Mouse (Mus musculus): ENCODE data around the gene Gnb4.
A peak's percentile ranks its signal among the peaks of the same experiment; 100 is the strongest.

The Gnb4 gene

DNA sequence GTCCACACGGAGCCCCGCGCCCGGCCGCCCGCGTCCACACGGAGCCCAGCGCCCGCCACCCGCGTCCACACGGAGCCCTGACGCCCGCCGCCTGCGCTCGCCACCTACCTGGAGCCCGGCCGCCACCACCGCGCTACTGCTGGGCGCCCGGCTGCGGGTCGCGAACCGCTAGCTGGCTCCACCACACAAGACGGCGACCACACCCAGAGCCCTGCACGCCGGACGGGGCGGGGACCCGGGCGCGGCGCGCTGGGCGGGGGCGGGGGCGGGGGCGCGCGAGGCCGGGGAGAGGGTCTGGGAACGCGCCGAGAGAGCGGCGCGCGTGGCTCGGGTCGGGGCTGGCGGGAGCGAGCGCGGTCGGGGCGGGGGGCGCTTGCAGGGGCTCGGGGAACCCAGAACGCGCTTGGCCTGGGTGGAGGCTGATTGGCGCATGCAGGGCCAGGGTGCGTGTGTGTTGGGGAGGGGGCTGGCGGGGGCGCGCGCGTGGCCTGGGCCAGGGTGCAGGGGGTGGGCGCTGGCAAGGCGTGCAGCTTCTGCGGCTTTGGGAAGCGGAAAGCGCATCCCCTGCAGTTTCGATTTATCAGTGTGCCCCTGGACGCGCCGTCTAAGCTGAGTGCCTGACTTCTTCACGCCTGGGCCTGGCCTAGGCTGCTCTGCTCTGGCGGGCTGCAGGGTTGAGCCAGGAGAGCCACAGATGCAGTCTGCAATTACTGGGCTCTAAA is at the start of gene Gnb4:
Gene Gnb4 (minus strand): TSS at position 255 of the 722 bp plus-strand sequence.
- DNase-seq (ENCODE audit: low spot score), result peak; percentile 23

DNA sequence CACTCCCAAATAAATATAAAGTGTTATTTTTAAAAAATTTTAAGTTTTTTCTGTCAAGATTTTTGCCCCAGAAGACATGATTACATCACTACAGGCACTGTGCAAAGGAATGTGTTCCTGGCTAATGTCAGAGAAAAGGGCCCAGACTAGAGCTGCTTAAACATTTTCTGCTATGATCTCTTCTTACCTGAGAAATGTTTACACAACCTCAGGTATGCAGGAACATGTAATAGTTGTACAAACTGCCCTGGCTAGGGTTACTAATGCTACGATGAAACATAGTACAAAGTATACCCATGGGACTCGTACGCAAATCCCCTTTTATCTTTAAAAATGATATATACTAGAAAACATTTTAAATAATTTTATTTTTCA is 45.2 kb upstream of the Gnb4 start:
- DNase-seq (ENCODE audit: low spot score), result no peak

DNA sequence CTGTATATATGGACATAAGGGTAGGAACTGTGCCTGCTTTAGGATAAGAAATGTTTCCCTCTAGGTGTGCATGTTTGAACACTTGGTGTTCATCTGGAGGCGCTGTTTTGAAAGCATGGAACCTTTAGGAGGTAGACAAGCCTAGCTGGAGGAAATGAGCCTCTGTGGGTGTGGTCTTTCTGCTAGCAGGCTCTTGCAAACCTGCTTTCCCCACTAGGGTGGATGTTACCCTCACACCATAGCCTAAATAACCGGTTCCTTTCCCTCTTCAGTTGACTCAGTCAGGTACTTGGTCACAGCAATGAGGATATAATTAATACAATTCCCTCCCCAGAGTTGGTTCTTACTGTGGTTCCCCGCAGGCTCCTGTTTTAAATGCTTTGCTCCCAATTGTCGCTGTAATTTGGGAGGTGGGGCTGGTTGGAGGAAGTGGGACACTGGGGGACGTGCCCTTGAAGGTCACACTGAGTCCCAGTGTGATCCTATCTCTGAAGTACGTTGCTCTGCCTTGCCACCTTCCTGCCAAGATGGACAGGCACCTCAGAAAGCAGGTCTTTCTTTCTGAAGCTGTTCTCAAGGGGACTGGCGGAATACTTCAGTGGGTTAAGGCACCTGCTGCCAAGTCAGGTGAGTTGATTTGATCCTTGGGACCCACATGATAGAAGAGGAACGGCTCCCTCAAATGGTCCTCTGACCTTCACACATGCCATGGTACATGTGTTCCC is 44.6 kb upstream of the Gnb4 start:
- no peak for DNase-seq (ENCODE audit: low spot score)

DNA sequence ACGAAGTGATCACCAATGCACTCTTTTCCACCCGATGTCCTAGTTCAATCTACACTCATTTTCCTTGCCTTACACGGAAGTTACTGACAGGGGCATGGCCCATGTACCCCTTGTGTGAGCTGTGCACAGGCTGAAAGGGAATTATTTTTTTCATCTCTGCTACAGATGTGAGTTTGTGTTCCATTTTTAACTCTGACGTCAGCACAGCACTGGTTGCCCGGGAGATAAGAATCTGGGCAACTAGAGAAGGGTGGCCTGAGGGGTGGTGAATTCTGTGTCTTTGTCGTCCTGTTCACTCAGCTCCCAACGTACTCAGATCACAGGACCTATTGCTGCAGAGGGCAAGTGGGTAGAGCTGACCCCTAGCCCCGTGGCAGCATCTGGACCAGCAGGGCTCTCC is 43.9 kb upstream of the Gnb4 start:
- DNase-seq (ENCODE audit: low spot score), result no peak

DNA sequence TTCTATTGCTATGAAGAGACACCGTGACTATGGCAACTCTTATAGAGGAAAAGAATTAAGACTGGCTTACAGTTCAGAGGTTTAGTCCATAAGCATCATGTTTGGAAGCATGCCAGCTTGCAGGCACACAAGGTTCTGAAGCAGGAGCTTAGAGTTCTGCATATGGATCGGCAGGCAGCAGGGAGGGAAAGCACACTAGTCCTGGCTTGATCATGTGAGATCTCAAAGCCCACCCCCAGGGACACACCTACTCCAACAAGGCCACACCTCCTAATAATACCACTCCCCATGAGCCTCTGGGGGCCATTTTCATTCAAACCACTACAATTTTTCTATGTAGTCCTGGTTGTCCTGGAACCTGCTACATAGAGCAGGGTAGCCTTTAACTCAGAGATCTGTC is 43.1 kb upstream of the Gnb4 start:
- DNase-seq (ENCODE audit: low spot score), result no peak

DNA sequence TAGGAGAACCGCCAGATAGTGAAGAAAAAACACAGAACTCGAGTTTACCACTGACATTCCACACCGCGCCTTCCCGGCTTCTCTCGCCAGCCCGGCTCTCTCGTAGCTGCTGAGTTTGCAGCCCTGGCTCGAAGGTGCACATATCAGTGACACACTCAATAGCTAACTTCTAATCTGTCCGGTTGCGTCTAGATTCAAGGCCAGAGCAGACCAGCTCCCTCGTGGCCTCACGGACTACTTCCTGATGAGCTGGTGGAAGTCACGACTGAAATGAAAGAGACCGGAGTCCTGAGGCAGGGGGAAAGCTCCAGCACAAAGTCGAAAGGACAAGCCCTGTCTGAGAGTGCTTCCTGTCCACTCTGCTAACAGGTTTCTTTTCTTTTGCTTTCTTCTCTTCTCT is 42.4 kb upstream of the Gnb4 start:
- no peak for DNase-seq (ENCODE audit: low spot score)

GRCm38 (mm10) chr3:32658401-32658800 is 42.0 kb upstream of the Gnb4 start:
- DNase-seq (ENCODE audit: low spot score), result no peak

DNA sequence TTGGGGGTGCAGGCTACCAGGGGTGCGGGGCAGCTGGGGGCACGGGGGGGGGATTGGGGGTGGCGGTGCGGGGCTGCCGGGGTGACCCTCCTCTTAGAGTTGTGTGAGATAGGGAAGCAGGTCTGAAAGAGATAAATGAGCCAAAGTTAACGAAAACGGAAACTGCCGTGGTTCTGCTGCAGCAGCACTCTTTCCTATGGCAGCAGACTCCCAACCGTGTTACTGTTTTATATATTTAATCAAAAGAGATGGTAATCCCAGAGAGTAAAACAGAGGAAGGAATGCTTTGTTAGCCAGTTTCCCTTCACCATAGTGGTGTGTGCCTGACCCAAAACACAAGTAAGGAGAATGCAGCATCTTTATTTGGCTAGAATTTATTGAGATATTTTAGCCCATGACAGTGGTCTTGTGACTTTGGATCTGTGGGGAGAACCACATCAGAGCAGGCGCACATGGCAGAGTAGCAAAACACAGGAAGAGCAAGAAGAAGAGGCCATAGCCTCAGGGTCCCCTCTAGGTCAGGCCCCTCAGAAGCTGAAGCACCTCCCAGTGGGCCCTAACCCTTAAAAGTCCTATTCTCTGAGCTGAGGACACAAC is 40.1 kb upstream of the Gnb4 start:
- no peak for DNase-seq (ENCODE audit: low spot score)

DNA sequence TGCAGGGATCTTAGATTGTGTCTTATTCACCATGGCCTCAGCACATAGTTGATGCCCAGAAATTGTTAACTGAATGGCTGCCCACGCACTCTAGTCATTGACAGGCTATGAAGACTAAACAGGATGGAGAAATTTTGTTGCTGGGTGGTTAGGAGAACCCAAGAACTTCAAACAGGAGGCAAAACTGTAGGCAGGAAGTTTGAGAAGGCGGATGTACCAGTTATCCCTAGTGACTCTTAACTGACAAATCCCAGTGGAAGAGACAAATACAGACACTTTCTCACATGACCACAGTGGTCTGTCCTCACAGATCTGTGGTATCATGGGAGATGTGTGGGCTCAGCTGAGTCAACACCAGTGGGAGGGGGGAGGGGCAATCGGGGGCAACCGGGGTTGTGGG is 39.6 kb upstream of the Gnb4 start:
- DNase-seq (ENCODE audit: low spot score), result no peak

GRCm38 (mm10) chr3:32652739-32653138 is 36.4 kb upstream of the Gnb4 start:
- no peak for DNase-seq (ENCODE audit: low spot score)

- DNase-seq (ENCODE audit: low spot score), result no peak
These were observed 32.9 kb upstream of the Gnb4 start for GRCm38 (mm10) chr3:32649284-32649683.

GRCm38 (mm10) chr3:32646918-32647317 is 30.5 kb upstream of the Gnb4 start:
- DNase-seq (ENCODE audit: low spot score), result no peak

DNA sequence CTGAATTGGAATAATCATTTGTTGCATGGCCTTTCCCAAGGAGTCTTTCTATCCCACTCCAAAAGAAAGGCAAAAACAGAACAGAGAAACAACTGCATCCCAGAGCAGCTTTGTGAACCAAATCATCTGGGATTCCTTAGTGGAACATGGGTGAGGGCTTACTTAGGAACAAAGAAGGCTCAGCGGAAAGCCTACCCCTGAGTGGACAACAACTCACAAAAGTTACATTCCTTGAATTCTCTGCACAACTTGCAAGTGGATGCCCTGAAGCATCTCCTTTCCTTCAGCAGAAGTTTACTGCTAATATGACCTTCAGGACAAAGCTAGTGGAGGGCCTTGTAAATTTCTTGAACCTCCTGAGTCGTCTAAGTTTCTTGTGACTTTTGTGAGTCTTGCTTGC is 28.4 kb upstream of the Gnb4 start:
- no peak for DNase-seq (ENCODE audit: low spot score)

DNA sequence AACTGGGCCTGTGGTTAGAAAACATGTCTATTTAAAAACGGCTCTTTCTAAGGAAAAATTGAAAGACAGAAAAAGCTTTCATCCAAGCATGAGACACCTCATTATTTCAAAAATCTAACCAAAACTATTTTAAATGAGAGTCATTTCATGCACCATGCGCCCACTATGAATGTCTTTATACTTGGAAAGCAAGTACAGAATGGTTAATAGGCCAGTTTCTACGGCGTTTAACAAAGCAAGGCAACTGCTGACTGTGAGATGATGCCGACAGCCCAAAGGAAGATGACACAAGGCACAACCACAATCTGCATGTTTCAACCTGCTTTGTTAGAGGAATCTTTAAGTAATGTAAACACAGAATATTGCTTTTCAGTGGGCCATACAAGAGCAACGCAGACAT is 25.7 kb upstream of the Gnb4 start:
- no peak for DNase-seq (ENCODE audit: low spot score)

- DNase-seq (ENCODE audit: low spot score), result no peak
These were observed 21.9 kb upstream of the Gnb4 start for GRCm38 (mm10) chr3:32638240-32638639.

DNA sequence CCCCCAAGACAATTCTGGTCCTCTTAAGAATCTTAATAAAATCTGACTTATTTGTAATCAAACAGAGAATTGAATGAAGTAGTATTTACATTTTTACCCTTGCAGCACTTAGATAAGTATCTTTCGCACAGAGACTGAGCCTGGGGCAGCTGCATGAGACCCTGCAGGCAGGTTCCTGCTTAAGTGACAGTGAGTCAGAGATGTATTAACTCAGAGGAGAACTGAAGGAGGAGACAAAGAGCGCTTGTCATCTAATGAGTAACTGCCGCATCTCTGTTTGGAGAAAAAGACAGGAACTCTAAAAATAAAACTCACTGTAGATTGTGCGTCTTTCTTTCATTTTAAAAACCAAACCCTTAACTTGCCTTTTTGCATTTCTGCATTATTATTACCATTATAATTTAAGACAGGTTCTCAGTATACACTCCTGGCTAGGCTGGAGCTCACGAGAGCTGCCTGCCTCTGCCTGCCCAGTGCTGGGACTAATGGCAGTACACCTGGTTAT is 16.4 kb upstream of the Gnb4 start:
- no peak for DNase-seq (ENCODE audit: low spot score)

DNA sequence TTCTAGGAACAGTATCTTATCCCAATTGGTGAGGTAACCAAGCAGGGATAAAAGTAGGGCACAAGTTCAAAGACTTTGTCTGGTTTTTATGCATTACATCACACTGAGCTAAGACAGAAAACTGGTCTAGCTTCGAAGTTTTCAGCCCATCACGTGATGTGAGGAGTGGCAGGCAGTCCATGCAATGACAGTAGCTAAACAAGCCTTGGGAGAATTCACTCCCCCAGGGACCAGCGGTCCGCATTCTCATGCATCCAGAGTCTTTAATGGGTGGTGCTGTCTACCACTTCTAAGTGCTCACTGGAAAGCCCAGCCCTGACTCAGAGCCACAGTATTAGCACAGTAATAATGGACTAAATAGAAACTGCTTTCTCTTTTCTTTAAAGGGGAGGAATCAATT is 13.8 kb upstream of the Gnb4 start:
- DNase-seq (ENCODE audit: low spot score), result no peak

DNA sequence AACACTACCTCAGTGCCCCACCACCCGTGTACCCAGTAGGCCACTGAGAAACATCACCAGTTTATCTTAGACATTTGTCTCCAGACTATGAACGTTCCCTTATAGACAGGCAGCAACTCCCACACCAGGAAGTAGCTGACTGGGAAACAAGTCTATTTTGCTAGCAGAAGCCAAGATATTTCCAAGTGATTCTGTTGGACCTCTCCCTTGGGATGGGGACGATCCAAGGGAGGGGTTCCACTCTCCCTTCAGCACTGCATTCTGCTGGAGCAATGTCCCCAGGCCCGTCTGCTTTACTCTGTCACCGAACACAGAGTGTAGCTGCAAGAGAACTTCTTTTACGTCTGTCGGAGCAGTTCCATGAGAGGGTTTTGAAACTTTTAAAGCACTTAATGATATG is 11.8 kb upstream of the Gnb4 start:
- no peak for DNase-seq (ENCODE audit: low spot score)

- DNase-seq (ENCODE audit: low spot score), result no peak
These were observed 5.7 kb upstream of the Gnb4 start for GRCm38 (mm10) chr3:32622106-32622505.

DNA sequence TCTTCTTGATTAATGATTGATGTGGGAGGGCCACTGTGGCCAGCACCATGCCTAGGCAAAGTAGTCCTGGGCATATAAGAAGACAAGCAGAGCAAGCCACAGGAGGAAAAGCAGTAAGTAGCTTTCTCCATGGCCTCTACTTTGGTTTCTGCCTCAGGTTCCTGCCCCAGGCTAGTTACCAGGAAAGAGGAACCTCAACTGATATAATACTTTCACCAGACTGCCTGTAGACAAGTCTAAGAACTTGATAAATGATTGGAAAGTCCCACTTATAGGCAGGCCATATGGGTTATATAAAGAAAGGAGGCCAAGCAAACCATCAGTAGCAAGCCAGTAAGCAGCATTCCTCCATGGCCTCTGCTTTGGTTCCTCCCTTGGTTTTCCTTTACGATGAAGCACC is 5.3 kb upstream of the Gnb4 start:
- DNase-seq (ENCODE audit: low spot score), result no peak

DNA sequence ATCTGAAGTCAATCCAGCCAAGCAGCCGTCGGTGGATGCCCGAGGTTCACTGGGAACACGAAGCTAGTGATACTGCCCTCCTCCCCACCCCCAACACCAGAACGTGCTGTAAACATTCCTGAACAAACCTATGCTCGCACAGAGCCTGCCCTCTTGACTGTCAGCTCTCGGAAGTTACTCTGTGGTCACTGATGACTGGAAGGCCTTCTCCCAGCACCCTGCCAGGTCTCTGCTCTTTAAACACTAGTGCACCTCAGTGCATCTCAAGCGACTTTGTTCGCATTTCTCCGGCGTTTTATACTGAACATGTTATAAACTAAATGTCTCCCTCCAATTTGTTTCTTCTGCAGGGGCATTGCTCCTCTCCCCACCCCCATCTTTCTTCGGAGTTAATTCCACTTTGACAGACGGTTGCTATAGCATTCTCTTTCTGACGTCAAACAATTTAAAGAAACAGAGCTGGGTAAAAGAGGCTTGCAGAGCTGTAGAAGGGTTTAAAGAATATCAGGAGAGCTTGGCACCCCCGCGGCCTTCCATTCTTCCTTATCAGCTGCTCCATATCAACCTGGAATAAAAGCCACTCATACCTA is 763 bp upstream of the Gnb4 start:
- no peak for DNase-seq (ENCODE audit: low spot score)

DNA sequence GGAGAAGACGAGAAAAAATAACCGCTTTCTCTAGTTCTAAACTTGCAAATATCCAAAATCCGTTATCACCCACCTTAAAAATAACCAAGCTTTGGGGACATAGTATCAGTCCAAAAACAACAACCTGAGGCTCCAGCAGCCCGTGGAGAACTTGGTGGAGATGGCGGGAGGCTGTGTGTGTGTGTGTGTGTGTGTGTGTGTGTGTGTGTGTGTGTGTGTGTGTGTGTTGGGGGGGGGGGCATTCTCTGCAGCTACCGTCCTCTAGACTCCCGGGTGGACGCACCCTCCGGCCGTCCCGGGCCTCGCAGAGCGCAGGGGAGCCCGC is 417 bp downstream of the Gnb4 start:
- DNase-seq (ENCODE audit: low spot score), result no peak

- no peak for DNase-seq (ENCODE audit: low spot score)
These were observed 1.0 kb downstream of the Gnb4 start for GRCm38 (mm10) chr3:32615376-32615775.

Measured in ovary, postnatal 10 days (tissue).